Mouse (Mus musculus): Measurements from ENCODE around the gene Rere.

GRCm38 (mm10) chr4:150629266-150629665, 347.8 kb downstream of the Rere start:
- TF ChIP-seq CTCF (IDR thresholded peaks at IDR 0.05; ENCODE audit: borderline replicate concordance, extremely low read depth, insufficient read depth, insufficient read length), result no peak
- TF ChIP-seq POLR2A (IDR thresholded peaks at IDR 0.05; ENCODE audit: borderline replicate concordance, extremely low read depth, insufficient read depth, insufficient read length, poor library complexity, severe bottlenecking), result no peak
